Mouse (Mus musculus) brain, embryonic 18.5 days (tissue): Measurements from ENCODE around the gene Cdk15.

Experiments used
- DNase-seq: peaks from one replicate; pipeline ENCODE4 v3.0.0-alpha.2; 2012; ENCODE audit warnings: low read depth, low spot score

Cdk15 gene

GRCm38 (mm10) chr1:59272189-59272588, 15.5 kb downstream of the Cdk15 start:
- DNase-seq: no peak

- DNase-seq: no peak
These were observed 29.2 kb downstream of the Cdk15 start for GRCm38 (mm10) chr1:59285880-59286279.

GRCm38 (mm10) chr1:59286316-59286850, 29.7 kb downstream of the Cdk15 start:
- no peak for DNase-seq

GRCm38 (mm10) chr1:59287733-59288132, 31.0 kb downstream of the Cdk15 start:
- no peak for DNase-seq

GRCm38 (mm10) chr1:59291652-59292051, 34.9 kb downstream of the Cdk15 start:
- no peak for DNase-seq

- no peak for DNase-seq
These were observed 39.1 kb downstream of the Cdk15 start for GRCm38 (mm10) chr1:59295769-59296168.

- no peak for DNase-seq
These were observed 40.5 kb downstream of the Cdk15 start for GRCm38 (mm10) chr1:59297167-59297566.

GRCm38 (mm10) chr1:59298491-59299090, 41.9 kb downstream of the Cdk15 start:
- no peak for DNase-seq

- no peak for DNase-seq
These were observed 50.6 kb downstream of the Cdk15 start for GRCm38 (mm10) chr1:59307310-59307709.

GRCm38 (mm10) chr1:59311292-59311885, 54.7 kb downstream of the Cdk15 start:
- no peak for DNase-seq

GRCm38 (mm10) chr1:59312187-59313153, 55.8 kb downstream of the Cdk15 start:
- DNase-seq: no peak

- DNase-seq: no peak
These were observed 56.6 kb downstream of the Cdk15 start for GRCm38 (mm10) chr1:59313154-59313940.

GRCm38 (mm10) chr1:59315057-59315807, 58.5 kb downstream of the Cdk15 start:
- DNase-seq: no peak

GRCm38 (mm10) chr1:59316031-59316385, 59.3 kb downstream of the Cdk15 start:
- DNase-seq: no peak

GRCm38 (mm10) chr1:59316386-59317051, 59.8 kb downstream of the Cdk15 start:
- peak; percentile 71 for DNase-seq

GRCm38 (mm10) chr1:59317397-59317796, 60.7 kb downstream of the Cdk15 start:
- DNase-seq: no peak

GRCm38 (mm10) chr1:59318878-59319277, 62.2 kb downstream of the Cdk15 start:
- DNase-seq: no peak

GRCm38 (mm10) chr1:59321076-59321879, 64.6 kb downstream of the Cdk15 start:
- DNase-seq: no peak
